Mouse (Mus musculus) bone marrow, adult 2 months (tissue): ENCODE data around the gene Medag.

Source experiments
- CTCF ChIP-seq: fragments of 200-500 bp; IDR thresholded peaks from 2 replicates; pipeline ENCODE4 v1.5.1; 2011; ENCODE audit warnings: low read length, control low read depth; ENCODE audit not compliant: control insufficient read depth, insufficient read depth
- POLR2A ChIP-seq: fragments of 200-500 bp; IDR thresholded peaks from 2 replicates; pipeline ENCODE4 v1.6.1; 2011; ENCODE audit warnings: low read depth, mild to moderate bottlenecking, control low read depth, low read length, borderline replicate concordance; ENCODE audit not compliant: control insufficient read depth

GRCm38 (mm10) chr5:149462071-149462470, 50.5 kb downstream of the Medag start:
- TF ChIP-seq POLR2A (no peak), CTCF (no peak)
